Mouse (Mus musculus) heart, postnatal 4 days (tissue): ENCODE results near the gene Pdk2. TPM values are rescaled to one million over a fixed set of nuclear protein-coding genes. Genes with fewer than 3 reads are reported as not detected.

ENCODE experiments used
- DNase-seq: peaks from one replicate; pipeline ENCODE4 v3.0.0; 2021
- total RNA-seq, 2 experiments: library from RNA; stranded (reverse); gene quantifications; 2 replicates each; pipeline ENCODE4 v1.2.3; 2021

Pdk2 gene
- total RNA-seq: 100 to 1,000 TPM; 178 to 200 TPM

- DNase-seq: peak; percentile 96
Measured at GRCm38 (mm10) chr11:95041139-95041609, at the start of gene Pdk2. Gene Pdk2, minus strand, starts transcription at chr11:95041354.

- peak; percentile 52 for DNase-seq
Measured at GRCm38 (mm10) chr11:95088857-95089779, 48.0 kb upstream of the Pdk2 start.

GRCm38 (mm10) chr11:95088286-95088685 is 47.1 kb upstream of the Pdk2 start:
- no peak for DNase-seq

GRCm38 (mm10) chr11:95087301-95088228 is 46.4 kb upstream of the Pdk2 start:
- no peak for DNase-seq

- DNase-seq: no peak
Measured at GRCm38 (mm10) chr11:95086229-95086628, 45.1 kb upstream of the Pdk2 start.

- no peak for DNase-seq
Measured at GRCm38 (mm10) chr11:95085710-95086109, 44.6 kb upstream of the Pdk2 start.

- DNase-seq: no peak
Measured at GRCm38 (mm10) chr11:95084811-95085382, 43.7 kb upstream of the Pdk2 start.

GRCm38 (mm10) chr11:95084175-95084574 is 43.0 kb upstream of the Pdk2 start:
- DNase-seq: no peak

GRCm38 (mm10) chr11:95082896-95083295 is 41.7 kb upstream of the Pdk2 start:
- DNase-seq: no peak

GRCm38 (mm10) chr11:95080783-95081182 is 39.6 kb upstream of the Pdk2 start:
- DNase-seq: no peak

GRCm38 (mm10) chr11:95079256-95079875 is 38.2 kb upstream of the Pdk2 start:
- DNase-seq: peak; percentile 43

- DNase-seq: no peak
Measured at GRCm38 (mm10) chr11:95077956-95078355, 36.8 kb upstream of the Pdk2 start.

GRCm38 (mm10) chr11:95076536-95077111 is 35.5 kb upstream of the Pdk2 start, which contains the start of gene Itga3:
Gene Itga3, minus strand, starts transcription at chr11:95076801.
- peak; percentile 72 for DNase-seq

- DNase-seq: peak; percentile 67
Measured at GRCm38 (mm10) chr11:95076041-95076535, 34.9 kb upstream of the Pdk2 start.

GRCm38 (mm10) chr11:95075197-95076040 is 34.3 kb upstream of the Pdk2 start:
- no peak for DNase-seq

GRCm38 (mm10) chr11:95074694-95075093 is 33.5 kb upstream of the Pdk2 start:
- no peak for DNase-seq

GRCm38 (mm10) chr11:95073835-95074234 is 32.7 kb upstream of the Pdk2 start:
- peak; percentile 49 for DNase-seq

- no peak for DNase-seq
Measured at GRCm38 (mm10) chr11:95072804-95073203, 31.6 kb upstream of the Pdk2 start.

- DNase-seq: no peak
Measured at GRCm38 (mm10) chr11:95072136-95072535, 31.0 kb upstream of the Pdk2 start.

- DNase-seq: peak; percentile 85
Measured at GRCm38 (mm10) chr11:95071266-95071665, 30.1 kb upstream of the Pdk2 start.
